Mouse (Mus musculus) neural tube, embryonic 15.5 days (tissue): ENCODE measurements around the gene Usp48. TPM values are rescaled to one million over a fixed set of nuclear protein-coding genes. Genes with fewer than 3 reads are reported as not detected.

ENCODE experiments used
- ATAC-seq: fragments of 200-750 bp; cut with Nextera tagmentation; 2 replicates; pipeline ENCODE4 v1.8.0; 2017; ENCODE audit warnings: mild to moderate bottlenecking, moderate TSS enrichment, moderate library complexity; ENCODE audit not compliant: low FRiP score
- H3K27ac ChIP-seq: fragments of 300-500 bp; sonication (generic); replicated peaks from 2 replicates; pipeline ENCODE4 v1.5.1; 2015; ENCODE audit warnings: mild to moderate bottlenecking, inconsistent platforms
- H3K27me3 ChIP-seq: fragments of 300-500 bp; sonication (generic); replicated peaks from 2 replicates; pipeline ENCODE4 v1.6.1; 2015; ENCODE audit warnings: inconsistent platforms
- H3K36me3 ChIP-seq: fragments of 300-500 bp; sonication (generic); 2 replicates; pipeline ENCODE4 v1.6.1; 2015; ENCODE audit warnings: inconsistent platforms
- H3K4me1 ChIP-seq: fragments of 300-500 bp; sonication (generic); 2 replicates; pipeline ENCODE4 v1.6.1; 2015; ENCODE audit warnings: inconsistent platforms
- H3K4me2 ChIP-seq: fragments of 300-500 bp; sonication (generic); 2 replicates; pipeline ENCODE4 v1.6.1; 2015; ENCODE audit warnings: inconsistent platforms, mild to moderate bottlenecking, moderate library complexity
- H3K4me3 ChIP-seq: fragments of 300-500 bp; sonication (generic); replicated peaks from 2 replicates; pipeline ENCODE4 v1.5.1; 2015; ENCODE audit warnings: mild to moderate bottlenecking, inconsistent platforms
- H3K9ac ChIP-seq: fragments of 300-500 bp; sonication (generic); replicated peaks from 2 replicates; pipeline ENCODE4 v1.6.1; 2015; ENCODE audit warnings: mild to moderate bottlenecking, inconsistent platforms
- H3K9me3 ChIP-seq: fragments of 300-500 bp; sonication (generic); replicated peaks from 2 replicates; pipeline ENCODE4 v1.6.1; 2016; ENCODE audit warnings: inconsistent platforms
- WGBS: fragments of 180-500 bp; shearing (Covaris S2); methylation state at CpG from one replicate; pipeline ENCODE4 v1.1.7; 2015; ENCODE audit warnings: mixed read lengths; 5-methylcytosine and 5-hydroxymethylcytosine counted together
- polyA plus RNA-seq: library from polyadenylated mRNA; unstranded; fragments of >200 nt; fragmentation: Nextera tagmentation; extraction: Ambion mirVana; gene quantifications from 2 replicates; pipeline ENCODE4 v1.2.1, GENCODE M21; 2015

Gene Usp48
- polyA plus RNA-seq, 1 experiment from 2014 or later, result 61.6 TPM

DNA sequence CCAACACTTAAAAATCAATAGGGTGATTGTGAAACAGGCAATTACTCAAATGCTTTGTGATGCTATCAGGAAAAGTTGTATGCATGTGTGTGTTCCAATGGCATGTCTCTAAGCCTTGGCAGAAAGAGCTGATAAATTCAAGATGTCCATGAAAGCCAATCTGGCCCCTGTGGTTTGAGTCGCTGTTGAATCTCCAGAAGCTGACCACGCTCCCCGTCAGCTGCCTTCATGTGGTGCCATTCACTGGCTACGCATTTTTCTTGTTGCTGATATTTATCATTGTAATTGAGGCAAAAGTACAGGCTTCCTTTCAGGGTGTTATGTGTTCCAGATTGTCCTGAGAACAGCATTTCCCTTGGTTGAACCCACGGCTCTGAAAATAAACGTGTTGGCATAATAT lies 54.1 kb downstream of the Usp48 start:
- peaks cover 81% of the 10 kb centered on the region for H3K36me3 ChIP-seq
- 0 out of 2 replicates have a peak, but pooled peaks cover 2% of the 10 kb centered on the region for H3K4me1 ChIP-seq
- H3K9ac ChIP-seq, result no peak overlapping the region
- no peak overlapping the region for H3K4me2 ChIP-seq
- H3K9me3 ChIP-seq, result no peaks in the 10 kb centered on the region
- no peak overlapping the region for H3K4me3 ChIP-seq
- H3K27ac ChIP-seq, result no peak overlapping the region
- ATAC-seq, result no peak
- WGBS, result 78% methylated on average over 6 of the region's 6 CpGs
- H3K27me3 ChIP-seq, result no peaks in the 10 kb centered on the region

DNA sequence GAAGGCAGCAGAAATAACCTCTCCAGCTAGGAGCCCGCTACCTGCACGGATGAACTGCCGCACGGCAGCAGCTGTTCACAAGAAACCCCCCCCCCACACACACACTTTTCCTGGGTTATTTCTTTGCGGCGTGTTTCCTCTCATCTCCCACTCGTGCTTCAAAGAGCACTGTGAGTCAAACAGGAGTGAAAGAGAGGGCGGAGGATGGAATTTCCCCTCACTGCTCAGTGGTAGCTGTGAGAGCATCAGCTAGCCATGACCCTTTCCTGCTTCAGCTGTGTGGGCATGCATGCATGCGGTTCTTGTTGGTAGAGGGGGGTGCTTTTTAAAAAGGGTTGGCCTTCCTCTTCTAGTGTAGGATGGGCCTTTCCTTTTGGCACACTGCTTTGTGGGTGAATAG lies 54.7 kb downstream of the Usp48 start:
- Histone ChIP-seq H3K4me2 (no peak overlapping the region), H3K27ac (no peak overlapping the region), H3K27me3 (no peaks in the 10 kb centered on the region), H3K9me3 (no peaks in the 10 kb centered on the region), H3K4me3 (no peak overlapping the region), H3K36me3 (peaks cover 87% of the 10 kb centered on the region), H3K4me1 (no peaks in the 10 kb centered on the region), H3K9ac (no peak overlapping the region)
- ATAC-seq, result no peak
- 88% methylated on average over 9 of the region's 9 CpGs for WGBS

GRCm38 (mm10) chr4:137650912-137651311 lies 57.4 kb downstream of the Usp48 start:
- Histone ChIP-seq H3K9me3 (no peaks in the 10 kb centered on the region), H3K36me3 (peaks cover 90% of the 10 kb centered on the region), H3K27me3 (no peaks in the 10 kb centered on the region), H3K27ac (no peak overlapping the region), H3K4me1 (no peaks in the 10 kb centered on the region), H3K4me2 (no peak overlapping the region), H3K4me3 (no peak overlapping the region), H3K9ac (no peak overlapping the region)
- 86% methylated on average over 5 of the region's 5 CpGs for WGBS
- ATAC-seq, result no peak

DNA sequence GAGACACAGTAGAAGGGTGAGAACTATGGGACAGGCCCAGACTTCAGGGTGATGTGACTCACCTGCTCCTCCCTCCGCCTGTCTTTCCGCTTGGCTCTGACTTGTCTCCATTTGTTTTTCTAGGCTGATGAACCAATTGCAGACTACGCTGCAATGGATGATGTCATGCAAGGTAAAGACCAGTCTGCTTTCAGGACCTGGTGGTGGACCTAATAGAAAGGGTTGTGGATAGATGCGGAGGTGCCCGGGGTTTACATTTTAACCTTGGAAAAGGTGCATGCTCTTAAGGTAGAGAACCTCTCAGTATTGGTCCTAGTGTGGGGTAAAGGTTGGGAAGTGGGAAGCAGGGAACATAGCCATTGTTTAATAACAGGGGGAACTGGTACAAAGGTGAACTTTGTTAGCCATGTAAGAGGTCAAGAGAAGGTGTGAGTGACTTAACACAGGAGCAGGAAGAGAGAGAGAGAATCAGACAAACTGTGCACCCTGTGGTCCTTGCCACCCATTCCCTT lies 59.3 kb downstream of the Usp48 start:
- Histone ChIP-seq H3K4me2 (no peak overlapping the region), H3K4me1 (no peaks in the 10 kb centered on the region), H3K27me3 (no peaks in the 10 kb centered on the region), H3K27ac (no peak overlapping the region), H3K4me3 (no peak overlapping the region), H3K9me3 (no peaks in the 10 kb centered on the region), H3K36me3 (peaks cover 96% of the 10 kb centered on the region), H3K9ac (no peak overlapping the region)
- WGBS, result 96% methylated on average over 5 of the region's 5 CpGs
- no peak for ATAC-seq

DNA sequence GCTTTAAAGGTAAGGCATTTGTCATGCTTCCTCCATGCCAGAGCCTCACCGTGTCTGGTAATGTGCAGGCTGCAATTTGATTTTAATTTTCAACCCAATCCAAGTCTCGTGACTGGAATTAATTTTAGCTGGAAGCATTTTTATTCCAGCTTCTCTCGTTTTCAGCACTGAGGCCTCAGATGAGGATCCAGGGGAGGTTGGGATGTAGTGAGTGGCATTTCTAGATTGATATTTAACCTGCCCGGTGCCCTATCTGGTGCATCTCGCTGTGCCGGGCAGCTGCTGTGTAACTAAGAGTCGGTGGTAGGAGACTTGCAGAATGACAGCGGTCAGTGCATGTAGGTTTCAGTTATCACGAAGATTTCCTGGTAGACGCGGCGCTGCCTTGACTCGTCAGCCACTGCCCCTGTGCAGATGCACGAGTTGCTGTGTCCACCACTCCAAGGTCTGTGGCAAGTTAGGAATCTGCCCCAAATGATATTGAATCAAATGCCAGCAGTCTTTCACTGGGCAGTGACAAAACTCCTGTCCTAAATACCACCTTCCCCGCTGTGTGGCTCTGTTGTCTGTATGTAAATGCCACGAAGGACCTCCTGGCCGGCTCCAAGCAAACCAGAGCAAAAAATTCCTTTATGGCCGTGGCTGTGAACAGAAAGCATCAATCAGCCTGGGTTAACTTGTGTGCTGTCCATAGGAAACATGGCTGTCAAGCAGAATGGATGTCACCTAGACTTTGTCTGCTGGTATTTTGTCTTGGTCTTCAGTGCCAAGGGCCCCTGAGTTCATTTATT lies 61.9 kb downstream of the Usp48 start:
- no peak overlapping the region for H3K4me3 ChIP-seq
- H3K27me3 ChIP-seq, result no peaks in the 10 kb centered on the region
- 76% methylated on average over 18 of the region's 18 CpGs for WGBS
- H3K9ac ChIP-seq, result no peak overlapping the region
- H3K36me3 ChIP-seq, result peaks cover 75% of the 10 kb centered on the region
- no peak overlapping the region for H3K27ac ChIP-seq
- no peaks in the 10 kb centered on the region for H3K9me3 ChIP-seq
- no peak for ATAC-seq
- no peak overlapping the region for H3K4me2 ChIP-seq
- H3K4me1 ChIP-seq, result peaks cover 4% of the 10 kb centered on the region

GRCm38 (mm10) chr4:137657674-137658073 lies 64.1 kb downstream of the Usp48 start:
- Histone ChIP-seq H3K27me3 (no peaks in the 10 kb centered on the region), H3K9me3 (no peaks in the 10 kb centered on the region), H3K4me1 (peaks cover 17% of the 10 kb centered on the region), H3K27ac (no peak overlapping the region), H3K36me3 (peaks cover 53% of the 10 kb centered on the region), H3K4me2 (no peak overlapping the region), H3K4me3 (no peak overlapping the region), H3K9ac (no peak overlapping the region)
- no peak for ATAC-seq
- 85% methylated on average over 8 of the region's 8 CpGs for WGBS

DNA sequence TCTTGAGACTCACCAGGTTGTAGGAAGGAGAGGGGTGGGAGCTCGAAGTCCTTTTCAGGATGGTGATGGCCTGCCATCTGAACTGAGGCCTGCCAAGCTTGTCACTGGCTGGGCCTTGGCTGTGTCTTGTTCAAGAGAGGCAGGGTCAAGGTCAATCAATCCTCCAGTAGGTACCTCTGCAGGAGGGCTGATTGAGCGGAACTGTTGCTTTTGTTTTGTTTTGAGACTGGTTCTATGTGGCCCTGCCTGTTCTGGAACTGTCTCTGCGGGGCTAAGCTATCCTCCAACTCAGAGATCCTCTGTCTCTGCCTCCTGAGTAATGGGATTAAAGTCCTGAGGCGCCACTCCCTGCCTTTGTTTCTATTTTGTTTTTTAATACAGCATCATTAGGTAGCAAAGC lies 66.0 kb downstream of the Usp48 start:
- Histone ChIP-seq H3K4me1 (peaks cover 24% of the 10 kb centered on the region), H3K4me2 (no peak overlapping the region), H3K27me3 (0 out of 2 replicates have a peak, but pooled peaks cover 4% of the 10 kb centered on the region), H3K9me3 (no peaks in the 10 kb centered on the region), H3K36me3 (peaks cover 35% of the 10 kb centered on the region), H3K4me3 (no peak overlapping the region), H3K27ac (no peak overlapping the region), H3K9ac (no peak overlapping the region)
- no peak for ATAC-seq
- whole genome bisulfite sequencing, result 78% methylated on average over 4 of the region's 4 CpGs

DNA sequence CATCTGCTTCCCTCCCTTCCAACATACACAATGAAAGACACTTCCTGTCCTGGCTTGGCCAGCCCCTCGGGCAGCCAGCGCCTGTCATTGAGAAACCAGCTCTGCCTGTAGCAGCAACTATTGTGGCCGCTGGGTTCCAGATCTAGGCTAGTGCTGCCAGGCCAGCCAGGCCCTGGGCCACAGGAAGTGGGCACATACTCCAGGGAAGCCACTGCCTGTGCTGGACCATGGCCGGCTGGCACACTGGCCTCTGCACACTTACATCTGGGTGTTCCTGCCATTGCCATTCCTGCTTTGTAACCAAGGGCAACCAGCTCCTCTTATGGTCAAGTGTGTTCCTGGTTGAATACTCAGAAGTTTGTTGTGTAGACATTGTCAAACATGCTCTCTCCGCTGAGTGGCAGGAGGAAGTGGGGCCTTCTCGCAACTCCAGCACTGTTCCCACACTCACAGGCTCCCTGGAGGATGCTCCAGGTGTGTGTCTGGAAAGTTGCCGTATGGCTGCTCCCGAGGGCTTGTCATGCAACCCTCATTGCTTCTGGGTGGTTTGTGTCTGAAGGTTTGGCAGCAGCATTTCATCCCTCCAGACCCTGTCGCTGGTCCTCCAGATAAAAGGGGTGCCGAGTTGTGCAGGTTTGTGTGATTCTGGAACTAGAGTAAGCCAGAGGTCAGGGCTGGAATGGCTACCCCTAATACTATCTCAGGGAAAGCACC lies 67.0 kb downstream of the Usp48 start:
- H3K9ac ChIP-seq, result no peak overlapping the region
- no peak overlapping the region for H3K4me2 ChIP-seq
- 0 out of 2 replicates have a peak, but pooled peaks cover 4% of the 10 kb centered on the region for H3K27me3 ChIP-seq
- no peak for ATAC-seq
- peaks cover 32% of the 10 kb centered on the region for H3K4me1 ChIP-seq
- peaks cover 25% of the 10 kb centered on the region for H3K36me3 ChIP-seq
- H3K27ac ChIP-seq, result peak overlapping the region; percentile 42; the same call in 1 of the 2 replicates
- H3K9me3 ChIP-seq, result no peaks in the 10 kb centered on the region
- 62% methylated on average over 10 of the region's 10 CpGs for WGBS
- no peak overlapping the region for H3K4me3 ChIP-seq

DNA sequence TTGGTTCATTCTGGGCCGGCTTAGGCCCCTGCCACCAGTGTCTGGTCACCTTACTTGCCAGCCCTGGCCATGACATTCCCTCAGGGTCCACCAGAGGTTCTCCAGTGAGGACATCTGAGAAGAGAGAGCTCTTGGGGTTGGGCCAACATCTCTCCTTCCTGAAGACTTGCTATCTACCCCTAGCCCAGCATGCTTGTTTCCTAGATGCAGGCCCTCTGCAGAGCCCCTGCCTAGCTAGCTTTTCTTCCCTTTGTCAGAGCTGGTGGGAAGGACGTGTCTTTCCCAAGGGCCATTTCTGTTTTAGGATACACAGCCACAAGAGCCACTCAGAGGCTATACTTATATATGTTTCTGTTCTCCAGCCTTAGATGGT lies 67.5 kb downstream of the Usp48 start:
- Histone ChIP-seq H3K9ac (no peak overlapping the region), H3K4me1 (peaks cover 37% of the 10 kb centered on the region), H3K36me3 (peaks cover 20% of the 10 kb centered on the region), H3K27me3 (0 out of 2 replicates have a peak, but pooled peaks cover 4% of the 10 kb centered on the region), H3K4me2 (no peak overlapping the region), H3K27ac (peak overlapping the region; percentile 42; the same call in 1 of the 2 replicates), H3K9me3 (no peaks in the 10 kb centered on the region), H3K4me3 (no peak overlapping the region)
- 52% methylated on average over 2 of the region's 2 CpGs for WGBS
- ATAC-seq, result no peak

DNA sequence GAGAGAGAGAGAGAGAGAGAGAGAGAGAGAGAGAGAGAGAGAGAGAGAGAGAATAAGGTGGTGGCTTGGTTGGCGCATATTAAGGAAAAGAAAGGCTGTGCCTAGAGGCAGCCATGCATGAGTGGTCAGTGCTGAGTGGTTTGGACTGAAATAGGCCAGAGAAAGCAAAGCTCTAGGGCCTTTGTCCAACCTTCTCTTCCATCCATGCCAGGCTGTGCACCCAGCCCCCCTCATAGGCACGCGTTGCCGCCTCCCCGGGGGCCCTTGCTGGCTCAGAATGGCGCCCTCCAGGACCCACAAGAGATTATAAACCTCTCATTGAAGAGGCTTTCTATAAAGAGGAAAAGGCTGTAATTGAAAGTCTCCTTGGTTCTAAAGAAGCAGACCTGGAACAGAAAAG lies 68.0 kb downstream of the Usp48 start:
- 55% methylated on average over 5 of the region's 6 CpGs for WGBS
- Histone ChIP-seq H3K27ac (peak overlapping the region; percentile 63), H3K27me3 (0 out of 2 replicates have a peak, but pooled peaks cover 4% of the 10 kb centered on the region), H3K9ac (no peak overlapping the region), H3K4me3 (no peak overlapping the region), H3K4me2 (no peak overlapping the region), H3K9me3 (no peaks in the 10 kb centered on the region), H3K4me1 (peaks cover 42% of the 10 kb centered on the region), H3K36me3 (peaks cover 15% of the 10 kb centered on the region)
- ATAC-seq, result no peak

DNA sequence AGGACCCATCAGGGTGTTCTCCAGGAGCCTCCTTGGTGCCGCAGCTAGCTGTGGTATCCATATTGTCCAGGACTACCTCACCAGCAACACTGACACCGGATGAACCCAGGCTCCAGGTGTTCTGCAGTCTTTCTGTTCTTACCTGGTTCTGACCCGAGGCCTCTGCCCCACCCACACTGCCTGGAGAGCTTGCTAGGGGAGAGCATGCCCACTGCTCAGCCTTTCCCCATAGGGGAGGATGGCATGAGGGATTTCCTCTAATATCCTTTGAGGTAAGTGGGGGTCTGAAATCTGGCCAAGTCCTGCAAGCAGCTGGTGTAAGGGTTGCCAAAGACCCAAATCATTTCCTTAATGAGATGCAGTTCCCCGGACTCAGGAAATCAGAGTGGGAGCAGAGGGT lies 69.9 kb downstream of the Usp48 start:
- Histone ChIP-seq H3K4me3 (no peak overlapping the region), H3K36me3 (no peaks in the 10 kb centered on the region), H3K9me3 (no peaks in the 10 kb centered on the region), H3K9ac (no peak overlapping the region), H3K27me3 (0 out of 2 replicates have a peak, but pooled peaks cover 4% of the 10 kb centered on the region), H3K27ac (no peak overlapping the region), H3K4me1 (peaks cover 60% of the 10 kb centered on the region), H3K4me2 (no peak overlapping the region)
- WGBS, result 84% methylated on average over 4 of the region's 4 CpGs
- ATAC-seq, result no peak
